Mouse (Mus musculus) embryo, embryonic 11.5 days (tissue): ENCODE measurements around the gene Slc4a10.

Source experiments
- DNase-seq: peaks from one replicate; pipeline ENCODE4 v3.0.0-alpha.2; 2012; ENCODE audit warnings: low read depth, low spot score

Gene Slc4a10

GRCm38 (mm10) chr2:62278779-62279178 lies 232.5 kb downstream of the Slc4a10 start:
- no peak for DNase-seq

- no peak for DNase-seq
Measured at GRCm38 (mm10) chr2:62279777-62280176, 233.5 kb downstream of the Slc4a10 start.

- DNase-seq: no peak
Measured at GRCm38 (mm10) chr2:62285026-62285425, 238.8 kb downstream of the Slc4a10 start.

- no peak for DNase-seq
Measured at GRCm38 (mm10) chr2:62285847-62286246, 239.6 kb downstream of the Slc4a10 start.

GRCm38 (mm10) chr2:62287532-62287931 lies 241.3 kb downstream of the Slc4a10 start:
- DNase-seq: no peak

GRCm38 (mm10) chr2:62293846-62294245 lies 247.6 kb downstream of the Slc4a10 start:
- DNase-seq: no peak

- DNase-seq: no peak
Measured at GRCm38 (mm10) chr2:62301716-62302115, 255.5 kb downstream of the Slc4a10 start.

GRCm38 (mm10) chr2:62306978-62307377 lies 260.7 kb downstream of the Slc4a10 start:
- no peak for DNase-seq

GRCm38 (mm10) chr2:62307477-62307876 lies 261.2 kb downstream of the Slc4a10 start:
- no peak for DNase-seq

- DNase-seq: no peak
Measured at GRCm38 (mm10) chr2:62316930-62317329, 270.7 kb downstream of the Slc4a10 start.

GRCm38 (mm10) chr2:62319489-62319888 lies 273.2 kb downstream of the Slc4a10 start:
- DNase-seq: no peak

GRCm38 (mm10) chr2:62323078-62323637 lies 276.9 kb downstream of the Slc4a10 start:
- no peak for DNase-seq

GRCm38 (mm10) chr2:62325388-62325787 lies 279.1 kb downstream of the Slc4a10 start:
- DNase-seq: no peak

GRCm38 (mm10) chr2:62331913-62332312 lies 285.7 kb downstream of the Slc4a10 start:
- DNase-seq: no peak

GRCm38 (mm10) chr2:62332465-62332864 lies 286.2 kb downstream of the Slc4a10 start:
- no peak for DNase-seq

- no peak for DNase-seq
Measured at GRCm38 (mm10) chr2:62334397-62335243, 288.4 kb downstream of the Slc4a10 start.

- DNase-seq: no peak
Measured at GRCm38 (mm10) chr2:62337086-62337485, 290.8 kb downstream of the Slc4a10 start.

- DNase-seq: no peak
Measured at GRCm38 (mm10) chr2:62339222-62339944, 293.1 kb downstream of the Slc4a10 start.

- no peak for DNase-seq
Measured at GRCm38 (mm10) chr2:62341061-62341733, 294.9 kb downstream of the Slc4a10 start.

- no peak for DNase-seq
Measured at GRCm38 (mm10) chr2:62341734-62342128, 295.5 kb downstream of the Slc4a10 start.

GRCm38 (mm10) chr2:62344367-62344766 lies 298.1 kb downstream of the Slc4a10 start:
- no peak for DNase-seq

GRCm38 (mm10) chr2:62346771-62347170 lies 300.5 kb downstream of the Slc4a10 start:
- DNase-seq: no peak
